25 mouse cellular contexts compared by ENCODE assay signal in genomic region chr11:61411221-61411620, GRCm38 (mm10). TPM values are rescaled to one million over a fixed set of nuclear protein-coding genes. Genes with fewer than 3 reads are reported as not detected.
DNase-seq lines count a peak whose midpoint lies in the region; ATAC-seq lines count a peak whose summit lies in the region.
"Had no signal": no experiment of that assay in that cellular context is flagged by ENCODE, and none has a peak within 500 bp of the region (broad histone marks: within the 10 kb centered on the region; RNA-seq: fewer than 3 reads in every experiment).

No protein-coding gene starts in this region.

- no peak overlapping the region for H3K4me2 ChIP-seq in kidney, embryonic 14.5 days (replicated peaks; ENCODE audit: low read depth, low read length)
- no peak overlapping the region for H3K4me2 ChIP-seq in neural tube, embryonic 13.5 days
- no peak overlapping the region for H3K4me2 ChIP-seq in neural tube, embryonic 15.5 days
- H3K4me2 ChIP-seq: forebrain, embryonic 13.5 days; heart, embryonic 12.5 days; limb, embryonic 13.5 days; liver, embryonic 11.5 days; lung, embryonic 15.5 days; midbrain, embryonic 12.5 days had no signal

- H3K4me1 ChIP-seq in kidney, embryonic 14.5 days (ENCODE audit: control insufficient read depth, insufficient read depth, low read length): no peaks in the 10 kb centered on the region
- no peaks in the 10 kb centered on the region; the same call in 1 of the 2 replicates for H3K4me1 ChIP-seq in neural tube, embryonic 13.5 days (replicated peaks)
- peaks cover 17% of the 10 kb centered on the region for H3K4me1 ChIP-seq in neural tube, embryonic 15.5 days
- H3K4me1 ChIP-seq: heart, embryonic 12.5 days; lung, embryonic 15.5 days; midbrain, embryonic 12.5 days had no signal

- H3K27me3 ChIP-seq in kidney, embryonic 14.5 days (ENCODE audit: control insufficient read depth, insufficient read depth, low read length): no peaks in the 10 kb centered on the region
- H3K27me3 ChIP-seq in neural tube, embryonic 13.5 days: no peaks in the 10 kb centered on the region
- no peaks in the 10 kb centered on the region for H3K27me3 ChIP-seq in neural tube, embryonic 15.5 days (replicated peaks)
- H3K27me3 ChIP-seq: forebrain, embryonic 13.5 days; heart, embryonic 12.5 days had no signal

- 79% methylated on average over 11 of the region's 11 CpGs for WGBS in kidney, embryonic 14.5 days
- WGBS in neural tube, embryonic 13.5 days: 86% methylated on average over 11 of the region's 11 CpGs
- WGBS in neural tube, embryonic 15.5 days: 89% methylated on average over 11 of the region's 11 CpGs

- no peak overlapping the region for H3K27ac ChIP-seq in kidney, embryonic 14.5 days (ENCODE audit: low read depth, low read length)
- H3K27ac ChIP-seq in neural tube, embryonic 13.5 days (replicated peaks): no peak overlapping the region
- H3K27ac ChIP-seq in neural tube, embryonic 15.5 days (replicated peaks): no peak overlapping the region
- H3K27ac ChIP-seq: forebrain, embryonic 13.5 days; limb, embryonic 13.5 days; lung, embryonic 15.5 days; midbrain, embryonic 12.5 days had no signal

- no peak overlapping the region for H3K4me3 ChIP-seq in kidney, embryonic 14.5 days (ENCODE audit: low read length)
- no peak overlapping the region for H3K4me3 ChIP-seq in neural tube, embryonic 13.5 days
- H3K4me3 ChIP-seq in neural tube, embryonic 15.5 days (replicated peaks): no peak overlapping the region
- H3K4me3 ChIP-seq: forebrain, embryonic 13.5 days; heart, embryonic 12.5 days; limb, embryonic 13.5 days; lung, embryonic 15.5 days; midbrain, embryonic 12.5 days had no signal

- DNase-seq in cerebellum, postnatal 25 days: peak; percentile 19 to 29
- no peak for DNase-seq in cerebellum, postnatal 4 days (ENCODE audit: low spot score in 2 of 2)
- peak; percentile 6 for DNase-seq in kidney, postnatal 14 days
- DNase-seq in R1 (ENCODE audit: low read depth, low spot score): peak; percentile 47
- DNase-seq in kidney, postnatal 10 days: no peak
- DNase-seq: adrenal gland, postnatal 14 days; B cell, adult 2 months; cerebellum, adult 11 months; gastrocnemius, postnatal 10 days; heart, adult 18-20 months; heart, postnatal 10 days; kidney, adult 8-10 months; kidney, postnatal 25 days; thymus, adult 2 months had no signal

- ATAC-seq in kidney, embryonic 14.5 days (ENCODE audit: low FRiP score, low TSS enrichment): no peak
- ATAC-seq in neural tube, embryonic 13.5 days (ENCODE audit: low read depth): no peak
- ATAC-seq in neural tube, embryonic 15.5 days (ENCODE audit: low FRiP score): no peak
- ATAC-seq: forebrain, embryonic 13.5 days; intestine, embryonic 16.5 days had no signal

- H3K9me3 ChIP-seq in kidney, embryonic 14.5 days (ENCODE audit: control insufficient read depth, low read length): no peaks in the 10 kb centered on the region
- no peaks in the 10 kb centered on the region for H3K9me3 ChIP-seq in neural tube, embryonic 13.5 days
- H3K9me3 ChIP-seq in neural tube, embryonic 15.5 days (replicated peaks): no peaks in the 10 kb centered on the region
- H3K9me3 ChIP-seq: forebrain, embryonic 13.5 days; G1E; lung, embryonic 15.5 days; midbrain, embryonic 12.5 days had no signal

- no peak overlapping the region for H3K9ac ChIP-seq in kidney, embryonic 14.5 days (ENCODE audit: low read depth, low read length)
- peak overlapping the region; percentile 31; the same call in 1 of the 2 replicates for H3K9ac ChIP-seq in neural tube, embryonic 13.5 days
- no peak overlapping the region for H3K9ac ChIP-seq in neural tube, embryonic 15.5 days (replicated peaks)
- H3K9ac ChIP-seq: forebrain, embryonic 13.5 days; heart, embryonic 12.5 days; limb, embryonic 13.5 days; lung, embryonic 15.5 days; midbrain, embryonic 12.5 days had no signal

- H3K36me3 ChIP-seq in kidney, embryonic 14.5 days (ENCODE audit: control insufficient read depth, insufficient read depth, low read length): no peaks in the 10 kb centered on the region
- H3K36me3 ChIP-seq in neural tube, embryonic 13.5 days: no peaks in the 10 kb centered on the region
- no peaks in the 10 kb centered on the region for H3K36me3 ChIP-seq in neural tube, embryonic 15.5 days
- H3K36me3 ChIP-seq: G1E; heart, embryonic 12.5 days; limb, embryonic 13.5 days; lung, embryonic 15.5 days; midbrain, embryonic 12.5 days had no signal

RNA-seq across cellular contexts. Expression of gene Slc47a1, which starts 33.1 kb away (rescaled TPM):
- polyA plus RNA-seq in kidney, embryonic 14.5 days (2014; fragmentation: Nextera tagmentation; extraction: Ambion mirVana): 4.3 and 9.1 TPM in 2 replicates
- polyA plus RNA-seq in neural tube, embryonic 13.5 days (2015; fragmentation: Nextera tagmentation; extraction: Ambion mirVana): 0.22 TPM in 1 of 2 replicates, not detected in the other
- 0.35 and 0.47 TPM in 2 replicates for polyA plus RNA-seq in neural tube, embryonic 15.5 days (2015; fragmentation: Nextera tagmentation; extraction: Ambion mirVana)
- polyA plus RNA-seq: forebrain, embryonic 13.5 days; G1E; midbrain, embryonic 12.5 days had no signal

RNA-seq across cellular contexts. Expression of gene Rnf112, which starts 42.7 kb away (rescaled TPM):
- polyA plus RNA-seq in kidney, embryonic 14.5 days (2014; fragmentation: Nextera tagmentation; extraction: Ambion mirVana): 0.08 and 0.26 TPM in 2 replicates
- 13.1 and 14.2 TPM in 2 replicates for polyA plus RNA-seq in neural tube, embryonic 13.5 days (2015; fragmentation: Nextera tagmentation; extraction: Ambion mirVana)
- polyA plus RNA-seq in neural tube, embryonic 15.5 days (2015; fragmentation: Nextera tagmentation; extraction: Ambion mirVana): 24.1 and 32.9 TPM in 2 replicates
- polyA plus RNA-seq: G1E had no signal

Comparison
In these comparisons a context has a peak if more than half of its experiments do, and no peak if none do; other contexts are left out.
1. DNase-seq: peak in cerebellum, postnatal 25 days (2 of 2), kidney, postnatal 14 days (single experiment) and R1 (single experiment); none in cerebellum, postnatal 4 days (0 of 2) and kidney, postnatal 10 days (single experiment).
2. RNA of gene Rnf112, which starts 42.7 kb away (polyA plus RNA-seq): 24.1 to 32.9 TPM in neural tube, embryonic 15.5 days and 13.1 to 14.2 TPM in neural tube, embryonic 13.5 days; 0.08 to 0.26 TPM in kidney, embryonic 14.5 days; every median in the first group is over 10 times any median in the second.